Comparison of ENCODE assay signal across 23 mouse cellular contexts in the genomic region with DNA sequence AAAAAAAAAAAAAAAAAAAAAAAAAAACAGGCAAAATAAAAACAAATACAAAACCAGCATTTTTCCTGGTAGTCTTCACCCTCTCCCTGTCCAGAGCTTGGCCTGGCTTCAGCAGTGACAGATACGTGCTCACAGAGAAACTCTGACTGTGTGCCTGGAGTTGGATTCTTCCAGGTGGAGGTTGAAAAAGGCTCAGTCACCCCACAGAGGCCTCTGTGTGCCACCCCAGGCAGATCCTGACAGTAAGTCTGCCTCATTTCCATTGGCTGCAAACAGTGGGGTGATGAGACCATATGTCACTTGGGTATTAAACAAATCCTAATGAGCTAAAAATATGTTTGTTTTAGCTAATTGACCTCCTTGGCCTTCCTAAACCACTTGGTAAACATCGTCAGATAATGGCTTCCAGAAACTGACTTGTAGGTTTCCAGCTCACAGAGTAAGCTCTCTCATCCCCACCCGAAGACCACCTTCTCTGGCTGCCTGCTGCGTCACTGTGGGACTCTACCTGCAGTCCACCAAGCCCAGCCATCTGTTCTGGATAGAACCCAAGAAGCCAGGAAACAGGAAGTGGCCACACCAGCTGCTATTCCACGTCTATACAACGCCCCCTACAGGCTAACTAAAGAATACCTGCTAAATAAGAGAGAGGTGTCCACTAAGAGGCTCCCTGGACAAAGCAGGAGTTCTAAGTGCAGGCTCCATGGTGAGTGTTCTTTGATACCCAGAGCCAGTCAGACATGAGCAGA. TPM values are rescaled to one million over a fixed set of nuclear protein-coding genes. Genes with fewer than 3 reads are reported as not detected.
DNase-seq lines count a peak whose midpoint lies in the region; TF ChIP-seq lines count a peak whose summit lies in the region.
"Had no signal": no experiment of that assay in that cellular context is flagged by ENCODE, and none has a peak within 500 bp of the region (broad histone marks: within the 10 kb centered on the region; RNA-seq: fewer than 3 reads in every experiment).

No protein-coding gene starts in this region.

- no peaks in the 10 kb centered on the region for H3K4me1 ChIP-seq in limb, embryonic 10.5 days
- H3K4me1 ChIP-seq: embryonic facial prominence, embryonic 12.5 days; intestine, embryonic 15.5 days; limb, embryonic 12.5 days; neural tube, embryonic 12.5 days; stomach, embryonic 15.5 days had no signal

- no peaks in the 10 kb centered on the region for H3K9me3 ChIP-seq in limb, embryonic 10.5 days (replicated peaks)
- H3K9me3 ChIP-seq: embryonic facial prominence, embryonic 12.5 days; intestine, embryonic 15.5 days; limb, embryonic 12.5 days; neural tube, embryonic 12.5 days; stomach, embryonic 15.5 days had no signal

- no peak for DNase-seq in left cerebral cortex, adult 2 months (ENCODE audit: extremely low spot score in 1 of 2, low spot score in 2 of 2)
- DNase-seq in left cerebral cortex, postnatal 25 days (ENCODE audit: low spot score in 2 of 2) = no peak
- peak; percentile 35 for DNase-seq in A20 (ENCODE audit: low read depth, low spot score)
- DNase-seq in R1 (ENCODE audit: low read depth, low spot score) = peak; percentile 15
- DNase-seq in cerebellum, adult 9-11 months = peak; percentile 62
- DNase-seq in limb, embryonic 10.5 days (ENCODE audit: low spot score) = no peak
- DNase-seq in right cerebral cortex, postnatal 4 days = no peak
- no peak for DNase-seq in adrenal gland, postnatal 25 days
- DNase-seq: kidney, postnatal 36 days; lung, adult 18-20 months; thymus, postnatal 25 days had no signal

- 58% methylated on average over 6 of the region's 6 CpGs for WGBS in limb, embryonic 10.5 days

- intact Hi-C loops in left cerebral cortex, adult 2 months (cut with DNase I) = no loop called here
- intact Hi-C loops in left cerebral cortex, postnatal 25 days (cut with DNase I) = no loop called here

- H3K36me3 ChIP-seq in limb, embryonic 10.5 days = no peaks in the 10 kb centered on the region
- H3K36me3 ChIP-seq: embryonic facial prominence, embryonic 12.5 days; intestine, embryonic 15.5 days; limb, embryonic 12.5 days; neural tube, embryonic 12.5 days; stomach, embryonic 15.5 days had no signal

- TF ChIP-seq CTCF in left cerebral cortex, adult 2 months (IDR thresholded peaks at IDR 0.05) = peak; percentile 17

- no peaks in the 10 kb centered on the region for H3K27me3 ChIP-seq in limb, embryonic 10.5 days (ENCODE audit: low read depth, poor library complexity, severe bottlenecking)
- H3K27me3 ChIP-seq: intestine, embryonic 15.5 days; limb, embryonic 12.5 days; neural tube, embryonic 12.5 days; stomach, embryonic 15.5 days had no signal

- H3K4me3 ChIP-seq in left cerebral cortex, adult 2 months = no peak overlapping the region
- H3K4me3 ChIP-seq in limb, embryonic 10.5 days = no peak overlapping the region
- H3K4me3 ChIP-seq: embryonic facial prominence, embryonic 12.5 days; intestine, embryonic 15.5 days; limb, embryonic 12.5 days; neural tube, embryonic 12.5 days; stomach, embryonic 15.5 days had no signal

- H3K27ac ChIP-seq in left cerebral cortex, adult 2 months = no peak overlapping the region
- H3K27ac ChIP-seq in limb, embryonic 10.5 days = no peak overlapping the region
- H3K27ac ChIP-seq: embryonic facial prominence, embryonic 12.5 days; intestine, embryonic 15.5 days; limb, embryonic 12.5 days; neural tube, embryonic 12.5 days; stomach, embryonic 15.5 days had no signal

RNA-seq across cellular contexts. Expression of a gene that starts 1.4 kb away (rescaled TPM):
- total RNA-seq in left cerebral cortex, adult 2 months (2021) = not detected
- total RNA-seq in left cerebral cortex, postnatal 25 days (2021) = under 1 TPM in 1 of 2 experiments, not detected in 1; 0.09 TPM
- polyA plus RNA-seq in limb, embryonic 10.5 days (2016; fragmentation: Nextera tagmentation; extraction: Ambion mirVana) = not detected in 2 replicates
- total RNA-seq in adrenal gland, postnatal 25 days (2021) = not detected in 2 replicates
- total RNA-seq: adrenal gland, postnatal 4 days; gastrocnemius, postnatal 4 days; megakaryocyte progenitor cell, adult 5-6 weeks had no signal
- polyA plus RNA-seq: activated CD4-positive, CD25-positive, alpha-beta regulatory T cell, adult 4 months; heart, embryonic 14.5 days; hindbrain, embryonic 11.5 days; intestine, embryonic 15.5 days; limb, embryonic 12.5 days; neural tube, embryonic 12.5 days; stomach, embryonic 15.5 days had no signal

RNA-seq across cellular contexts. Expression of a gene that starts 11.6 kb away (rescaled TPM):
- not detected for total RNA-seq in left cerebral cortex, adult 2 months (2021)
- not detected for total RNA-seq in left cerebral cortex, postnatal 25 days (2021)
- 0.09 TPM in 1 of 2 replicates, not detected in the other for polyA plus RNA-seq in limb, embryonic 10.5 days (2016; fragmentation: Nextera tagmentation; extraction: Ambion mirVana)
- total RNA-seq in adrenal gland, postnatal 25 days (2021) = not detected in 2 replicates
- total RNA-seq: gastrocnemius, postnatal 4 days; layer of hippocampus, postnatal 14 days; megakaryocyte progenitor cell, adult 5-6 weeks had no signal
- polyA plus RNA-seq: activated CD4-positive, CD25-positive, alpha-beta regulatory T cell, adult 4 months; embryonic facial prominence, embryonic 12.5 days; heart, embryonic 14.5 days; hindbrain, embryonic 11.5 days; limb, embryonic 12.5 days; neural tube, embryonic 12.5 days had no signal

RNA-seq across cellular contexts. Expression of a gene that starts 26.2 kb away (rescaled TPM):
- total RNA-seq in left cerebral cortex, adult 2 months (2021) = 1 to 10 TPM; 2.9 to 3.8 TPM
- total RNA-seq in left cerebral cortex, postnatal 25 days (2021) = 1 to 10 TPM; 3.5 to 4.8 TPM
- polyA plus RNA-seq in limb, embryonic 10.5 days (2016; fragmentation: Nextera tagmentation; extraction: Ambion mirVana) = 0.04 and 0.08 TPM in 2 replicates
- total RNA-seq in adrenal gland, postnatal 25 days (2021) = 0.12 TPM in 1 of 2 replicates, not detected in the other
- polyA plus RNA-seq: activated CD4-positive, CD25-positive, alpha-beta regulatory T cell, adult 4 months; heart, embryonic 14.5 days had no signal

RNA-seq across cellular contexts. Expression of a gene that starts 29.0 kb away (rescaled TPM):
- total RNA-seq in left cerebral cortex, adult 2 months (2021) = 1 to 10 TPM; 3.2 to 3.6 TPM
- 1 to 10 TPM; 3.4 to 3.9 TPM for total RNA-seq in left cerebral cortex, postnatal 25 days (2021)
- 1.1 and 2.8 TPM in 2 replicates for polyA plus RNA-seq in limb, embryonic 10.5 days (2016; fragmentation: Nextera tagmentation; extraction: Ambion mirVana)
- 10.4 and 10.8 TPM in 2 replicates for total RNA-seq in adrenal gland, postnatal 25 days (2021)
- total RNA-seq: megakaryocyte progenitor cell, adult 5-6 weeks had no signal
- polyA plus RNA-seq: activated CD4-positive, CD25-positive, alpha-beta regulatory T cell, adult 4 months had no signal

Comparison
In these comparisons a context has a peak if more than half of its experiments do, and no peak if none do; other contexts are left out.
1. DNase-seq: peak in A20 (single experiment), R1 (single experiment) and cerebellum, adult 9-11 months (single experiment); none in left cerebral cortex, adult 2 months (0 of 2), left cerebral cortex, postnatal 25 days (0 of 2), limb, embryonic 10.5 days (single experiment), right cerebral cortex, postnatal 4 days (single experiment) and adrenal gland, postnatal 25 days (single experiment).